Mouse (Mus musculus) midbrain, embryonic 16.5 days (tissue): ENCODE results near the gene Son. TPM values are rescaled to one million over a fixed set of nuclear protein-coding genes. Genes with fewer than 3 reads are reported as not detected.

Source experiments
- ATAC-seq: fragments of 200-750 bp; cut with Nextera tagmentation; 2 replicates; pipeline ENCODE4 v1.8.0; 2017; ENCODE audit warnings: moderate TSS enrichment
- H3K27ac ChIP-seq: fragments of 300-500 bp; sonication (generic); 2 replicates; pipeline ENCODE4 v1.5.1; 2014; ENCODE audit warnings: mild to moderate bottlenecking, low read length, mixed read lengths
- H3K27me3 ChIP-seq: fragments of 300-500 bp; sonication (generic); 2 replicates; pipeline ENCODE4 v1.6.1; 2014; ENCODE audit warnings: low read depth, low read length, mixed read lengths; ENCODE audit not compliant: control insufficient read depth, insufficient read depth
- H3K36me3 ChIP-seq: fragments of 300-500 bp; sonication (generic); 2 replicates; pipeline ENCODE4 v1.6.1; 2014; ENCODE audit warnings: mild to moderate bottlenecking, low read length, moderate library complexity, mixed read lengths; ENCODE audit not compliant: control insufficient read depth, insufficient read depth
- H3K4me1 ChIP-seq: fragments of 300-500 bp; sonication (generic); 2 replicates; pipeline ENCODE4 v1.6.1; 2014; ENCODE audit warnings: mild to moderate bottlenecking, low read length, mixed read lengths; ENCODE audit not compliant: control insufficient read depth, insufficient read depth
- H3K4me2 ChIP-seq: fragments of 300-500 bp; sonication (generic); 2 replicates; pipeline ENCODE4 v1.6.1; 2014; ENCODE audit warnings: mild to moderate bottlenecking, low read length, mixed read lengths
- H3K4me3 ChIP-seq: fragments of 300-500 bp; sonication (generic); 2 replicates; pipeline ENCODE4 v1.5.1; 2014; ENCODE audit warnings: low read depth, mild to moderate bottlenecking, low read length, moderate library complexity, mixed read lengths
- H3K9ac ChIP-seq: fragments of 300-500 bp; sonication (generic); 2 replicates; pipeline ENCODE4 v1.6.1; 2014; ENCODE audit warnings: low read depth, low read length, mixed read lengths
- H3K9me3 ChIP-seq: fragments of 300-500 bp; sonication (generic); replicated peaks from 2 replicates; pipeline ENCODE4 v1.6.1; 2014; ENCODE audit warnings: mild to moderate bottlenecking, low read length, mixed read lengths; ENCODE audit not compliant: control insufficient read depth, poor library complexity, severe bottlenecking
- WGBS: fragments of 180-500 bp; shearing (Covaris S2); extraction: QIAGEN DNeasy Blood & Tissue Kit; methylation state at CpG from one replicate; pipeline ENCODE4 v1.1.7; 2014; 5-methylcytosine and 5-hydroxymethylcytosine counted together
- polyA plus RNA-seq: library from polyadenylated mRNA; unstranded; fragments of >200 nt; fragmentation: Nextera tagmentation; extraction: Ambion mirVana; gene quantifications from 2 replicates; pipeline ENCODE4 v1.2.1, GENCODE M21; 2015

Gene Son
- polyA plus RNA-seq, 1 experiment from 2014 or later = 98.4 TPM

DNA sequence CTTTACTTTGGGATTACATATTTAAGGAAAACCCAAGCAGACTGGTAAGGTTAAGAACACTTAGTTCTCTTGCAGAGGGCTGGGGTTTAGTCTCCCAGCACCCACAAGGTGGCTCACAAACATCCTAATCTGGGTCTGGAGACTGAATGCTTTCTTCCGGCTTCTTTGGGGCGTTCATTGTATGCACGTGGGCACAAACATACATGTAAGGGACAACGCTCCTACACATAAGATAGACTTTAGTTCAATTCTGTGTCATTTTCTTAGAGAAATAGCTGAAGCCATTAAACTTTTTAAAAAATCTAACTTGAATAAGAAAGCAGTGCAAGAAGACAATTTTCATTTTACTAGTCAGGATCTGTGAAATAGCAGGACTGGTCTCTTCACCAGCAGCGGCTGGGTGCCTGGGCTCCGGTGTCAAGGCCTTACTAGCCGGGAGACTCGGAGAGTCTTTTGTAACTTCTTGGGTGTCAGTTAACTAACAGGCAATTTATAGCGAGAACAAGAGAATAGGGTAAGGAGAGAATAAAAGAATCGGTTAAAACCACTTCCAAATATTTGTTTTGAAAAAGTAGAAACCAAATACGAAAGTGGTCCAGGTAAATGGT lies 1.2 kb upstream of the Son start:
- no peak for ATAC-seq

DNA sequence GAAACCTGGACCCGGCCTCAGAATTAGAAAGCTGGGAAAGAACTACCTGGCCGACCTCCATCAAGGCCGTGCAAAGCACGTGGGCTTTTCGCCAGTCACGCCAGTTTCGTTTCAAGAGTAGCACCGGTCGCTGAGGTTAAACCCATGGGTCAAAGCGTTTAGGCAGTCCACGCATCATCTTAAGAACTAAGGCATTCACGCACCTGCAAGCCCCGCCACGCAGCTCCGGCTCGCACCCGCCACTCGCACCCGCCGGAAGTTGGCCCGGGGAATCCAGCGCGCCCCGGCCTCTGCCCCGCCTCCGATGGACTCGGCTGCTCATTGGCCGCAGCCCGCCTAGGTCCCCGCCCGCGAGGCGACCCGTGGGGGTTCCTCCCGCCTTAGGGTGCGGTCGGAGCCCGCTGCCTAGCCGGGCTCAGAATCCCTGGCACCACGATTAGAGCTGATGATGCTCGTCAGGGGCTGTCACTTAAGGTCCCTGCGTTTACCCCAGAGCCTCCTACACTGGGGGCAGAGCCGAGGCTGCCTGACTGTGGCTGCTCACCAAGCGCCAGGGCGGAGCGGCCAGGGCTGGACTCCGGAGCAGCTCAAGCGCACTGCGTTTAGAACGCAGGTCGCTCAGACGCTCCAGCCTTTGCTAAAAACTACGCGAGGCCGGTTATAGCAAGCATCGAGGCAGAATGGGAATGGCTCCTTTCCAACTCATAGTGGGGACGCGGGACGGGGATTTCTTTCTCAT lies 456 bp upstream of the Son start, which contains the start of gene Gart:
Gart (minus strand) TSS at position 272 of the 739 bp plus-strand sequence.
- Histone ChIP-seq H3K27ac (peak within 1 kb of the TSS; percentile 96), H3K4me1 (peaks cover 20% of the 10 kb centered on the region), H3K27me3 (no peaks in the 10 kb centered on the region), H3K4me2 (peak within 1 kb of the TSS; percentile 68), H3K9ac (peak within 1 kb of the TSS; percentile 86), H3K9me3 (no peaks in the 10 kb centered on the region), H3K36me3 (peaks cover under 1% of the 10 kb centered on the region; the same call in 1 of the 2 replicates), H3K4me3 (peak within 1 kb of the TSS; percentile 86)
- WGBS = under 1% methylated on average over 59 of the region's 59 CpGs
- peak; percentile 92 for ATAC-seq

More for the DNA sequence above, 1.2 kb upstream of the Son start:
- H3K27me3 ChIP-seq = no peaks in the 10 kb centered on the region
- H3K4me2 ChIP-seq = peak overlapping the region; percentile 68
- peak overlapping the region; percentile 77 for H3K9ac ChIP-seq
- H3K4me3 ChIP-seq = peak overlapping the region; percentile 86
- H3K36me3 ChIP-seq = peaks cover 7% of the 10 kb centered on the region
- H3K27ac ChIP-seq = no peak overlapping the region; the same call in 1 of the 2 replicates
- no peaks in the 10 kb centered on the region for H3K9me3 ChIP-seq
- 1% methylated on average over 11 of the region's 11 CpGs for WGBS
- peaks cover 20% of the 10 kb centered on the region for H3K4me1 ChIP-seq

DNA sequence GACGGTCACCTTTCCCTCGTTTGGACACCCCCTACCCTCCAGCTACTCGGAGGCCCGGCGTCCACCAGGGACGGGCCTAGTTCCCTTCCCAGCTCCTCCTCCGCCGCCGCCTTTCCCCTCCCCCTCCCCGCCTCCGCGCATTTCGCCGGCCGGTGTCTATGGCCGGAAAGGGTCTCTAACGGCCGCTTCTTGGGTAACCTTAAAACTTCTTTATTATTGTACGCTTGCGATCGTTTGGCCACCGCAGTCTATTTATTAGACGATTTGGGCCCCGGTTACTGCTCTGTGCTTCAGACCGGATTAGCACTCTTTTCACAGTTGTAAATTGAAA lies 879 bp downstream of the Son start:
- Histone ChIP-seq H3K36me3 (peaks cover 7% of the 10 kb centered on the region), H3K4me3 (peak overlapping the region; percentile 86), H3K9me3 (no peaks in the 10 kb centered on the region), H3K27ac (peak overlapping the region; percentile 96), H3K4me2 (peak overlapping the region; percentile 69), H3K27me3 (no peaks in the 10 kb centered on the region), H3K4me1 (peaks cover 22% of the 10 kb centered on the region), H3K9ac (peak overlapping the region; percentile 86)
- under 1% methylated on average over 25 of the region's 25 CpGs for WGBS
- peak; percentile 63 for ATAC-seq

DNA sequence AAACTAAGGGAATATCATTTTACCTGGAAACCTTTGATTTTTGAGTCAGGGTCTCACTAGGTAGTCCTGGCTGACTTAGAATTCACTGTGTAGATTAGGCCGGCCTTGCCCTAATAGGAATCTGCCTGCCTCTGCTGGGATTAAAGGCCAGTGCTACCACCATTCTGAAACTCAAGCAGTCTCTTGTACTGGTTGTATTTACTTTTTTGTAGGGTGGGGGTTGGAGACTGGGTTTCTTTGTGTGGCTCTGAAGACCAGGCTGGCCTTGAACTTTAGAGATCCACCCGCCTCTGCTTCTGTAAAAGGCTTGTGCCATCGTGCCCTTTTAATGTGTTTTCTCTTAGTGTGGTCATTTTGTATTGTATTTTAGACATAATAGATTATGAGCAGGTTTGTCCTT lies 1.9 kb downstream of the Son start:
- no peak for ATAC-seq
- Histone ChIP-seq H3K9ac (peak overlapping the region; percentile 55), H3K27ac (no peak overlapping the region), H3K36me3 (peaks cover 7% of the 10 kb centered on the region), H3K27me3 (no peaks in the 10 kb centered on the region), H3K4me2 (peak overlapping the region; percentile 61), H3K9me3 (no peaks in the 10 kb centered on the region), H3K4me3 (peak overlapping the region; percentile 28), H3K4me1 (peaks cover 22% of the 10 kb centered on the region)
- 57% methylated on average over 3 of the region's 3 CpGs for WGBS

DNA sequence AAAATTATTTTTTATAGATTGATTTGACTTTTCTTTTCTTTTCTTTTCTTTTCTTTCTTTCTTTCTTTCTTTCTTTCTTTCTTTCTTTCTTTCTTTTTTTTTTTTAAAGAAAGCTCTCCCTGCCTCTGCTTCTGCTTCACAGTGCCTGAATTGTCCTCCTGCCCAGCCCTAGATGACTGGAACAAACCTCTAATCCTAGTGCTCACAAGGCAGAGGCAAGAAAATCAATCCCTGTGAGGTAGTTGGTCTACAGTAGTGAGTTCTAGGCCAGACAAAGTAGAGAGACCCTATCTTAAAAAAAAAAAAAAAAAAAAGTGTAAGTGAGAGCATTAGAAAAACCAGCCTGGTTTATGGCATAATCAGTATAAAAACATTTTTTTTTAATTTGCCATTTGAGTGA lies 2.5 kb downstream of the Son start:
- Histone ChIP-seq H3K27me3 (no peaks in the 10 kb centered on the region), H3K9me3 (no peaks in the 10 kb centered on the region), H3K4me2 (no peak overlapping the region), H3K27ac (no peak overlapping the region), H3K4me3 (no peak overlapping the region), H3K36me3 (peaks cover 10% of the 10 kb centered on the region), H3K4me1 (peaks cover 22% of the 10 kb centered on the region), H3K9ac (no peak overlapping the region)
- no peak for ATAC-seq

DNA sequence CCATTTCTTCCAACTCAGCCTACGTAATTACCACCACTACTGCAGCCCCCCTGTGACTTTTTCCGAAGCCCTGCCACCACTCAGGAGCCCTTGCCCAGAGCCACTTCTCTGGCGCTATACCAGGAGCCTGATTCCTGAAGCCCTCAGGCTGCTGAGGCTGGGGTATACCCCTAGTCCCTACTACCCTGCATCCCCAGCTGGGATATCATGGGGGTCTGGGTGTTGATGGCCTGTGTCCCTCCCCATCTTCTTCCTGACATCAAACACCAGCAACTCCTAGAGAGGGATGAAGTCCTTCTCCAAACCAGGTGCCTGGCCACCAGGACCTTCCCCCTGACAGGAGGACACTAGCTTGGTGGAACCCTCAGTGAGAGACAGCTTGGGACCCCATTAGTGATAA lies 4.9 kb downstream of the Son start:
- peaks cover 30% of the 10 kb centered on the region for H3K36me3 ChIP-seq
- no peaks in the 10 kb centered on the region for H3K27me3 ChIP-seq
- H3K27ac ChIP-seq = no peak overlapping the region
- H3K9ac ChIP-seq = no peak overlapping the region
- H3K4me3 ChIP-seq = no peak overlapping the region
- H3K9me3 ChIP-seq = no peaks in the 10 kb centered on the region
- H3K4me2 ChIP-seq = no peak overlapping the region
- WGBS = 92% methylated on average over 3 of the region's 3 CpGs
- no peak for ATAC-seq
- peaks cover 17% of the 10 kb centered on the region for H3K4me1 ChIP-seq

DNA sequence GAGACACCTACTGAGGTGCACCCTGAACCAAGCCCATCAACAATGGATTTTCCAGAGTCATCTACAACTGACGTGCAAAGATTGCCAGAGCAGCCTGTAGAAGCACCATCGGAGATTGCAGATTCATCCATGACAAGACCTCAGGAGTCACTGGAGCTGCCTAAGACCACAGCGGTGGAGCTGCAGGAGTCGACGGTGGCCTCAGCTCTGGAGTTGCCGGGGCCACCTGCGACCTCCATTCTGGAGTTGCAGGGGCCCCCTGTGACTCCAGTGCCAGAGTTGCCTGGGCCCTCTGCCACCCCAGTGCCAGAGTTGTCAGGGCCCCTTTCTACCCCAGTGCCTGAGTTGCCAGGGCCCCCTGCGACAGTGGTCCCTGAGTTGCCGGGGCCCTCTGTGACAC lies 8.0 kb downstream of the Son start:
- ATAC-seq = no peak
- Histone ChIP-seq H3K4me1 (peaks cover 5% of the 10 kb centered on the region), H3K4me3 (no peak overlapping the region), H3K27me3 (no peaks in the 10 kb centered on the region), H3K27ac (no peak overlapping the region), H3K4me2 (no peak overlapping the region), H3K9me3 (no peaks in the 10 kb centered on the region), H3K9ac (no peak overlapping the region), H3K36me3 (peaks cover 60% of the 10 kb centered on the region)
- WGBS = 97% methylated on average over 9 of the region's 9 CpGs

DNA sequence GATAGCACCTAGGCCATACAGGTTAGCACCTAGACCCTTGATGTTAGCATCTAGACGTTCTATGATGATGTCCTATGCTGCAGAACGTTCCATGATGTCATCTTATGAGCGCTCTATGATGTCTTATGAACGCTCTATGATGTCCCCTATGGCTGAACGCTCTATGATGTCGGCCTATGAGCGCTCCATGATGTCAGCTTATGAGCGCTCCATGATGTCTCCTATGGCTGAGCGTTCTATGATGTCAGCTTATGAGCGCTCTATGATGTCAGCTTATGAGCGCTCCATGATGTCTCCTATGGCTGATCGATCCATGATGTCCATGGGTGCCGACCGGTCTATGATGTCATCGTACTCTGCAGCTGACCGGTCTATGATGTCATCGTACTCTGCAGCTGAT lies 10.0 kb downstream of the Son start:
- Histone ChIP-seq H3K4me2 (no peak overlapping the region), H3K27me3 (no peaks in the 10 kb centered on the region), H3K36me3 (peaks cover 67% of the 10 kb centered on the region), H3K9ac (no peak overlapping the region), H3K9me3 (no peaks in the 10 kb centered on the region), H3K4me3 (no peak overlapping the region), H3K27ac (no peak overlapping the region), H3K4me1 (peaks cover 14% of the 10 kb centered on the region)
- 99% methylated on average over 17 of the region's 17 CpGs for WGBS
- ATAC-seq = peak; percentile 45; the same call in 1 of the 2 replicates

DNA sequence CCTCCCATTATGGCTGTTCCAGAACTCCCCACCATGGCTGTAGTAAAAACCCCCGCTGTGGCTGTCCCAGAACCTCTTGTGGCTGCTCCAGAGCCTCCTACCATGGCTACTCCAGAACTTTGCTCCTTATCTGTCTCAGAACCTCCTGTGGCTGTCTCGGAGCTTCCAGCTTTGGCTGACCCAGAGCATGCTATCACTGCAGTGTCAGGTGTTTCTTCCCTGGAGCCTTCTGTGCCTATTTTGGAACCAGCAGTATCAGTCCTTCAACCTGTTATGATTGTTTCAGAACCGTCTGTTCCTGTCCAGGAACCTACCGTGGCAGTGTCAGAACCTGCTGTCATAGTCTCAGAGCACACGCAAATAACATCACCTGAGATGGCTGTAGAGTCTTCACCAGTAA lies 11.2 kb downstream of the Son start:
- WGBS = 96% methylated on average over 5 of the region's 5 CpGs

More for the DNA sequence above, 11.2 kb downstream of the Son start:
- H3K27me3 ChIP-seq = no peaks in the 10 kb centered on the region
- H3K9ac ChIP-seq = no peak overlapping the region
- peaks cover 68% of the 10 kb centered on the region for H3K36me3 ChIP-seq
- no peak for ATAC-seq
- no peak overlapping the region for H3K4me3 ChIP-seq
- peaks cover 11% of the 10 kb centered on the region for H3K4me1 ChIP-seq
- no peak overlapping the region for H3K27ac ChIP-seq
- H3K9me3 ChIP-seq = no peaks in the 10 kb centered on the region
- no peak overlapping the region for H3K4me2 ChIP-seq
